Mouse (Mus musculus) pancreas, adult 10 weeks (tissue): Measurements from ENCODE around the gene Ddb1. TPM values are rescaled to one million over a fixed set of nuclear protein-coding genes. Genes with fewer than 3 reads are reported as not detected.

ENCODE experiments used
- polyA plus RNA-seq: library from polyadenylated mRNA; stranded (reverse); fragments of 350-450 nt; fragmentation: Illumina TruSeq; extraction: RNeasy Lipid Tissue Mini Kit (QIAGEN cat#74804); gene quantifications from one replicate; pipeline ENCODE4 v1.2.3, GENCODE M21; 2015; ENCODE audit warnings: low read depth, low replicate concordance; ENCODE audit not compliant: insufficient read depth

The Ddb1 gene
- polyA plus RNA-seq = 37.8 TPM

DNA sequence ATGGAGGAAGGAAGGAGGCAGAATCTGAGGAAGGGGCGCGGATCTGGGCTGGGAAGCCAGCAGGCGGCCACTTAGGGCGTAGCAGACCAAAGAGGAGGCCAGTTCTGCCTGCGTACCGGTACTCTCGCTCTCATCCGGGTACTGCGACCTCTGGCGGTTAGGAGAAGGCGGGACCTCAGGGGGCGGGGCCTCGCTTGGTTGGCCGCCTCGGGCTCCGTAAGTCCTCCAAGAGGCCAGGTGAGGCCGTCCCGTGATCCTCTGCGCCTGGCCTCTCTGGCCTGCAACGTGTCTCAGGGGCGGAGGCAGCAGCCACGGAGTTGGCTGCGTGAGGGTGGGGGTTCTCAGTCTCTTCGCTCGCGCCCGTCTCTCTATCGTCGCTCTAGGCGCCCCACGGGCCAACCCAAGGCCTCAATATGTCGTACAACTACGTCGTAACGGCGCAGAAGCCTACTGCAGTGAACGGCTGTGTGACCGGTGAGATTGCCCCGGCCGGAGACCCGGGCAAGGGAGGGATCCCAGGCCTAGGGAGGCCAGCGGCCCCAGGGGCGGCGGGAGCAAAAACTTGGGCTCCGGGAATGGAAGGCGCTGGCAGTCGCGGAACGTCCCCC, at the start of gene Ddb1, which contains the start of gene Tkfc:
Gene Ddb1, plus strand, starts transcription at position 35 of the 608 bp plus-strand sequence.
Gene Tkfc, minus strand, starts transcription at position 362 of the 608 bp plus-strand sequence.

DNA sequence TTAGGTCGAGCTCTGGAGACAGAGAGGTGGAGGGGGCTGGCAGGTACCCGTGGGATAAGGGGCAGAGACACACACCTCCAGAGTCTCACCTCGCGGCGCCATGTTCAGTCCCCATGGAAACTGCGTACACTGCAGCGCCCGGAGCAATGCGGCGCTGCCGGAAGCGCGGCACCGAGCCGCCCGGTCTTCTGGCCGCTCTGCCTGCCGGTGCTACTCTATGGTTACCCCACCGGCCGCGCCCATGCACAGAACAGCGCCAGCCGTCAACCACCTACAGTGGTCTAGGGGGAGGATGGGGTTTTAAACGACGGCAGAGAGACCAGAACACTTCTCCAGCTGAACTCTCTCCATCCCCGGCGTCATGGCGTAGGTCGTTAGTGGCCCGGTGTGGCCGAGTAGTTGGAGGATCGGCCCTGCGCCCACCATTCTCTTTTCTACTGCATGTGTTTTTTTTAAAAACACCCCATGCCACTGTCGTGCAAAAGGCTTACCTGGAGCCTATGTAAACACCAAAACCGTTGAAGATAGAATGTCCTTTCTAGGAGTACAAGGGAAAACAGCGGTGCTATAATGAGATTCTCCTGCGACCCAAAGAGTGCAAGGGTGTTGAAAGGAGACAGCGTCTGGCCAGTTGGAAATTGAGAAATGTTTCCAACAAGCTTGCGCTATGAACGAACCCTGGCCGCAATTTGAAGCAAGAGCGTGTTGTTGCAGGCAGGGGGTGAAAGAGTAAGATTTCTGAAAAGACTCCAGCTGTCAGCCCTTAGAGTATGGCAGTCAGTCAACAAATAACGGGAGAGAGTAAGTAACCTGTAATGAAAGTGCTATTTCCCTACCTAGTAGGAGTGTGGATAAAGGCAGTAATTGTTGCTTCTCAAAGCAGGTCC, 49.3 kb upstream of the Ddb1 start, which contains the start of gene Tmem216:
Gene Tmem216, minus strand, starts transcription at position 615 of the 887 bp plus-strand sequence.

DNA sequence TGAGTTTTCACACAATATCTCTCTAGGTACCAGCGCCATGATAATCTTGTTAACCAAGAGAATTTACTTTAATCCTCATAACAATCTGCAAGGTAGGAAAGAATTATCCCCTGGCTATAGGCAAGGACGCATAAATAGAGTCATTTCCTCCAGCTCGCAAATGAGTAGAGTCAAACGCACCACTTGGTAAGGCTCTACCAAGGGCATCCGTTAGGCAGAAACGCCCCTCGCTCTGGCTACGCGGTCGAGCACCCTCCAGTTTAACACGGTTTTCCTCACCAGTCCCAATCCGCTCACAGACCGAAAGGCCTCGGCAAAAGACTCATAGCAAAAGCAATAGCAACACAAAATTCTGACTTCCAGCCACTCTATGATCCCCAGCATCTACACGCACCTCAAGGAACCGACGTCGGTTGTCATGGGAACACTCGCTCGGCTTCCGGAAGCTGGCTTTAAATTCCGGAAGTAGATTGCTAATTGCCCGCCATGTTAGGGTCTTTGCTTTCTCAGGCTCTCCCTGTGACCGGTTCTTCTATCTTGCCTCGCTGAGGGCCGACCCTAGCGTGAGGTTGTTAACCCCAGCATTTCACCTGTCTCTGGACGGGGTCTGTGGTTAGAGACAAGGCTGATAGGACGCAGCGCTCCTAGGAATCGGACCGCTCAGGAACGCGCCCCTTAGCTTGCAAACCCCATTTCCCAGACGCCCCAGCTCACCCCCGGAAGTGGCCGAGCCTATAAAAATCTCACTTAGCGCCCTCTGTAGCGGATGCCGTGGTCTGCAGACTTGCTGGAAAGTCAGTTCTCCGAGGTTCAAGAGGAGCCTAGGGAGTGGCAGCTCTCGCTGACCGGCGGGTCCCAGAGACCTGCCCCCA, 28.2 kb upstream of the Ddb1 start, which contains the start of the genes Cyb561a3 and Tmem138:
Gene Cyb561a3, plus strand, starts transcription at position 483 of the 872 bp plus-strand sequence.
Gene Tmem138, minus strand, starts transcription at position 673 of the 872 bp plus-strand sequence.

DNA sequence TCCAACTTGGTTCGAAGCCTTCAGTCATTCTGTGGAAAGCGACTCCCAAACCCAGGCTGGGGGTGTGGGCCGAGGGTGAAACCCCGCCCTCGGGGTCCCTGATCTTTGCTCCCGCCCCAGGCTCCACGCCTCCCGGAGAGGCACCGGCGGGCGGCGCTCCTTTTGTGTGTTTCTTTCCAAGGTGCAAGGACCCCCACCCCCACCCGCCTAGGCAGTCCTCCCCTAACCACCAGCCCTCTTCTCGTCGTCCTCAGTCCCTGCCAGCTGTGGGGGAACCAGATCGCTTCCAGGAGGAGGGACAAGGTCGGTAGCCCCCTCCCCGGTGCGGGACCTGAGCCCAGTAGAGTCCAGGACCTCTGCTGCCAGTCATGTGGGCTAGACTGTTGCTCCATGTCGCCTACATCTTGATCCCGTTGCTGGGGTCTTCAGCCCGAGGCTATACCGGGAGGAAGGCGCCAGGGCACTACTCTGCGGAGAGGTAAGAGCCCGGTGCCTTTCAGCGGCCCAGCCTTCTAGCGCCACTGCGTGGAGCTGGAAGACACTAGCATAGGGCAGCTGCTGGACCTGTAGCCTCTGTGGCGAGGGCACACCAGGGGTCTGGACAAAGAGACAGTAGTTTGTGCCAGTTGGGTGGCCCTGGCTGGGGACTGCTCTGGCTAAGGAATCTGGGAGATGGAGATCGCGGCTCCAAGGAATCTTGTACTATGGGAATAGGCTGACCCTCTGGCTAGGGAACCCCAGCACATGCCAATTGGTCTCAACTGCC, 29.2 kb downstream of the Ddb1 start, which contains the start of gene Vwce:
Gene Vwce, plus strand, starts transcription at position 108 of the 766 bp plus-strand sequence.

DNA sequence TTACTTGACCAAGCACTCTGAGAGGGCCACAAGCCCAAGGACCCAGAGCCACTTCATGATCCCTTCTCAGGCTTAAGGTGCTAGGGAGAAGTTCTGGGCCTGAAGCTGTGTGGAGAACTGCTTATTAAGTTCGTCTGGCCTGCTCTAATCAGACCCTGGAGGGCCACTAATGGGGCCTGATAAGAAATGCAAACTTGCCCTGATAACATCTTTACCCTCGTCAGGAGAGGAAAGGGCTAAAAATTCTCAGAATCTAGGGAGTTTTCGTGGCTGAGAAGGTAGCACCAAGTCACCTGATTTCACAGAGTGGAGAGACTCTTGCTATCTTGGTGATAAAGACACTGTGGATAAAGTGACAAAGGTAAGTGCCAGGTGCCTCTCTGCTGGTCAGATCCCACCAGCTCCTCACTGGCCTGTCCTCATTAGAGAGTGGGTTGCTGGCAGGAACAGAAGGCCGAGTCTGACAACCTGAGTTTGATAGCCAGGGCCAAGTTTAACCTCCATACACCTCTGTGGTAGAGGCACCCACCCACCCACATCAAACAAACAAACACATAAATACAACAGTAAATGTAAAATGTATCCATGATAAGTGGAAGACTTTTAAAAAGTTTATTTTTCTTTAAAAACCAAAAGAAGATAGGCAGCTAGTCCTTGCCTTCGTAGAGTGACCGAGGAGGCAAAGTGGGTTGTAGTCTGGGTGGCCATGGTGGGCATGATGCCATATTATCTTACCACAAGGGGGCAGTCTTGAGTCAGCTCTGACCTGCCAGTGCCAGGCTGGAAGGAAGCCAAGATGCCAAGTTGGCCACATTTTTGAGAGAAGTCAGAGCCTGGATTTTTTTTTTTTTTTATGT, 73.0 kb downstream of the Ddb1 start, which contains the start of gene Pga5:
Gene Pga5, minus strand, starts transcription at position 157 of the 857 bp plus-strand sequence.

Other genes starting within 250 kb of the Ddb1 start
- 5.5 TPM for gene Syt7, start 216.2 kb upstream of the Ddb1 start, polyA plus RNA-seq
- 2.6 TPM for gene Lrrc10b, start 147.9 kb upstream of the Ddb1 start, polyA plus RNA-seq
- not detected for gene Ppp1r32, start 122.4 kb upstream of the Ddb1 start, polyA plus RNA-seq
- 20.4 TPM for gene Cpsf7, start 80.1 kb upstream of the Ddb1 start, polyA plus RNA-seq
- 6.8 TPM for gene Sdhaf2, start 79.2 kb upstream of the Ddb1 start, polyA plus RNA-seq
- gene Tmem216, start 49.1 kb upstream of the Ddb1 start, polyA plus RNA-seq = 4.2 TPM
- 5.5 TPM for gene Cyb561a3, start 28.2 kb upstream of the Ddb1 start, polyA plus RNA-seq
- gene Tmem138, start 28.0 kb upstream of the Ddb1 start, polyA plus RNA-seq = 2.2 TPM
- gene Tkfc, start 327 bp downstream of the Ddb1 start, polyA plus RNA-seq = 3.4 TPM
- gene Vwce, start 28.9 kb downstream of the Ddb1 start, polyA plus RNA-seq = not detected
- not detected for gene Pga5, start 72.7 kb downstream of the Ddb1 start, polyA plus RNA-seq
- gene Vps37c, start 83.4 kb downstream of the Ddb1 start, polyA plus RNA-seq = 9.0 TPM
- 0.52 TPM for gene Cd5, start 133.7 kb downstream of the Ddb1 start, polyA plus RNA-seq
- gene Cd6, start 224.7 kb downstream of the Ddb1 start, polyA plus RNA-seq = not detected
- 0.63 TPM for gene Slc15a3, start 234.4 kb downstream of the Ddb1 start, polyA plus RNA-seq